Mouse (Mus musculus) cortical plate, adult 2 months (tissue): ENCODE data around the gene Insl6.

Experiments
- CTCF ChIP-seq: fragments of 200-500 bp; IDR thresholded peaks from 2 replicates; pipeline ENCODE4 v1.5.1; 2011; ENCODE audit warnings: mild to moderate bottlenecking, control low read depth, low read length; ENCODE audit not compliant: insufficient read depth; ENCODE audit errors: extremely low read depth
- POLR2A ChIP-seq: fragments of 200-500 bp; IDR thresholded peaks from 2 replicates; pipeline ENCODE4 v1.6.1; 2011; ENCODE audit warnings: mild to moderate bottlenecking, low read length, control low read depth; ENCODE audit not compliant: insufficient read depth; ENCODE audit errors: extremely low read depth

- TF ChIP-seq CTCF (no peak), POLR2A (peak; percentile 85; the same call in 1 of the 2 replicates)
Observed at GRCm38 (mm10) chr19:29361468-29362130, 36.4 kb upstream of the Insl6 start.
